ENCODE assay signal across 8 mouse cellular contexts in the genomic region with DNA sequence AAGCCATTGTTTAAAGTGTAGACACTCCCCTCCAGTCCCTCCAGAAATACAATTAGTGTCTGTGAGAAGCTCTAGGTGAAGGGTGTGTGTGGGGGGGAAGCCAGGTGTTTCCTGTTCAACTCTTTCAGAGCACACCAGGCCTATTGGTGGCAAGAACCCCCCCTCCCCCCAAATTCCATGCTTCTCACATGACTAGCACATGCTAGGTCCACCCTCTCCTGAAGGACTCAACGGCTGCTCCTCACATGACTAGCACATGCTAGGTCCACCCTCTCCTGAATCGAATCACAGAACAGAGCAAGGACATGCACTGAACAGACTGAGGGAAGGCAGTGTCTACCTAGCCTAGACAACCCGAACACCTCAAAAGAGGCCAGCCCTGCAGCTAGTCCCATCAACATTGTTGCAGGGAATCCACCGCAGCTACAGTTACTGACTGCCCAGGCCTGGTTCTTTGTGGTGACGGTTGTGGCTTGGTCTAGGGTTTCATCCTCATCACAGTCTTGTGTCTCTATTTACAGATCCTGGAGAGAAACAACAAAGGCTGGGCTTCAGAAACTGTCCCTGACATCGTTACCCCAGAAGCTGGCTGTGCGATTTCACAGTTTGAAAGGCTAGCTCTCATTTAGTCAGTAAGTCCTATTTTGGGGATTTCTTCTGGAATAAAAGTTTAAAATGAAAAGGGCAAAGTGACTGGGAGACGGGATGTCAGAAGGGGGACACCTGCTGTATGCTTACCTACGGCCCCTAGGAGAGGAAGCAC. TPM values are rescaled to one million over a fixed set of nuclear protein-coding genes. Genes with fewer than 3 reads are reported as not detected.
DNase-seq lines count a peak whose midpoint lies in the region; ATAC-seq and TF ChIP-seq lines count a peak whose summit lies in the region.

No protein-coding gene starts in this region.

- H3K4me1 ChIP-seq in forebrain, postnatal 0 days (ENCODE audit: insufficient read depth): peaks cover 14% of the 10 kb centered on the region
- peaks cover 43% of the 10 kb centered on the region for H3K4me1 ChIP-seq in liver, embryonic 12.5 days

- no peaks in the 10 kb centered on the region for H3K9me3 ChIP-seq in forebrain, postnatal 0 days (ENCODE audit: low read length)
- no peaks in the 10 kb centered on the region for H3K9me3 ChIP-seq in liver, embryonic 12.5 days (replicated peaks)

- peak; percentile 19 to 52 for DNase-seq in spleen, postnatal 10 days (ENCODE audit: low spot score in 2 of 2)
- DNase-seq in spleen, adult 18-20 months: no peak
- DNase-seq in forebrain, postnatal 0 days: no peak
- peak; percentile 92 for DNase-seq in thymus, postnatal 0 days (ENCODE audit: low spot score)
- DNase-seq in gastrocnemius, adult 8-10 months (ENCODE audit: low spot score in 2 of 2): no peak
- DNase-seq in embryo, embryonic 9.5 days (ENCODE audit: extremely low spot score): no peak
- DNase-seq in layer of hippocampus, adult 9-11 months: no peak

- no peak for TF ChIP-seq CTCF in forebrain, postnatal 0 days (IDR thresholded peaks at IDR 0.05; ENCODE audit: low read depth)

- H3K27ac ChIP-seq in forebrain, postnatal 0 days (ENCODE audit: low read depth, low read length): no peak overlapping the region
- H3K27ac ChIP-seq in liver, embryonic 12.5 days: peak overlapping the region; percentile 90; the same call in 1 of the 2 replicates

- H3K36me3 ChIP-seq in forebrain, postnatal 0 days (ENCODE audit: insufficient read depth): no peaks in the 10 kb centered on the region
- 0 out of 2 replicates have a peak, but pooled peaks cover 5% of the 10 kb centered on the region for H3K36me3 ChIP-seq in liver, embryonic 12.5 days

- peak overlapping the region; percentile 63 for H3K9ac ChIP-seq in forebrain, postnatal 0 days
- H3K9ac ChIP-seq in liver, embryonic 12.5 days: peak overlapping the region; percentile 67; the same call in 1 of the 2 replicates

- H3K4me3 ChIP-seq in forebrain, postnatal 0 days (ENCODE audit: low read depth, low read length): no peak overlapping the region; the same call in 1 of the 2 replicates
- H3K4me3 ChIP-seq in liver, embryonic 12.5 days: 0 out of 2 replicates have a peak overlapping the region, but pooled peaks have one; percentile 87

- no peak for ATAC-seq in forebrain, postnatal 0 days
- no peak for ATAC-seq in liver, embryonic 12.5 days

- peak overlapping the region; percentile 54 for H3K4me2 ChIP-seq in forebrain, postnatal 0 days (ENCODE audit: low read depth)
- peak overlapping the region; percentile 87 for H3K4me2 ChIP-seq in liver, embryonic 12.5 days

- WGBS in forebrain, postnatal 0 days: 83% methylated on average over 9 of the region's 9 CpGs
- WGBS in liver, embryonic 12.5 days (ENCODE audit: insufficient replicate concordance): 85% methylated on average over 9 of the region's 9 CpGs

- H3K27me3 ChIP-seq in forebrain, postnatal 0 days (ENCODE audit: insufficient read depth, low read length): no peaks in the 10 kb centered on the region
- peaks cover 17% of the 10 kb centered on the region for H3K27me3 ChIP-seq in liver, embryonic 12.5 days (replicated peaks)

RNA-seq across cellular contexts. Expression of a gene that starts 1.2 kb away (rescaled TPM):
- 100 and 121 TPM in 2 replicates for total RNA-seq in forebrain, postnatal 0 days (2014; rRNA removed)
- 107 and 114 TPM in 2 replicates for polyA plus RNA-seq in forebrain, postnatal 0 days (2015; fragmentation: Nextera tagmentation; extraction: Ambion mirVana)
- 50.5 and 51.8 TPM in 2 replicates for polyA plus RNA-seq in liver, embryonic 12.5 days (2016; fragmentation: Nextera tagmentation; extraction: Ambion mirVana)
- 155 TPM in 2 replicates for polyA plus RNA-seq in thymus, postnatal 0 days (2015; fragmentation: Nextera tagmentation; extraction: Ambion mirVana)
- 10 to 100 TPM; 30.3 to 36.8 (median 32.5) TPM for total RNA-seq in gastrocnemius, adult 8-10 months (2022)

RNA-seq across cellular contexts. Expression of a gene that starts 9.8 kb away (rescaled TPM):
- not detected in 2 replicates for total RNA-seq in forebrain, postnatal 0 days (2014; rRNA removed)
- polyA plus RNA-seq in forebrain, postnatal 0 days (2015; fragmentation: Nextera tagmentation; extraction: Ambion mirVana): not detected in 2 replicates
- not detected in 2 replicates for polyA plus RNA-seq in liver, embryonic 12.5 days (2016; fragmentation: Nextera tagmentation; extraction: Ambion mirVana)
- 0.12 and 0.38 TPM in 2 replicates for polyA plus RNA-seq in thymus, postnatal 0 days (2015; fragmentation: Nextera tagmentation; extraction: Ambion mirVana)
- not detected for total RNA-seq in gastrocnemius, adult 8-10 months (2022)

Comparison
In these comparisons a context has a peak if more than half of its experiments do, and no peak if none do; other contexts are left out.
1. DNase-seq: peak in spleen, postnatal 10 days (2 of 2) and thymus, postnatal 0 days (single experiment); none in spleen, adult 18-20 months (0 of 2), forebrain, postnatal 0 days (single experiment), gastrocnemius, adult 8-10 months (0 of 2), embryo, embryonic 9.5 days (single experiment) and layer of hippocampus, adult 9-11 months (single experiment).